Comparison of ENCODE assay signal across 20 mouse cellular contexts in the genomic region with DNA sequence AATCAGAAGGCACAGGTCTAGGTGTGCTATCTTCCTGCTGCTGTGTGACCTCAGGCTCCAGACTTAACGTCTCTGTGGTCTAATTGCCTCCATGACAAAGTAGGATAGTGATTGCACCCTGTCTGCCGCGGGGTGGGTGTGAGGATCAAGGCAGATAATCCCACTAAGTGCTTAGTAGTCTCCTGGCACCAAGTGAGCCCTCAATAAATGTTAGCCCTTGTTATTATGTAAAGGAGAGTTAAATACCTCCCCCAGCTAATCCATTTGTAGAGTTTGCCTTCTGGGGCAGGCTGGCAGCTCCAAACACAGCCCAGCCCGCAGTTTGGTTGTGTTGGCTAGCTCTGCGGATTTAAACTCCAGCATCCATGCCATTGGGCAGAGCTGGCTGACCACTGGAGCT. TPM values are rescaled to one million over a fixed set of nuclear protein-coding genes. Genes with fewer than 3 reads are reported as not detected.
"Had no signal": no experiment of that assay in that cellular context is flagged by ENCODE, and none has a peak within 500 bp of the region (broad histone marks: within the 10 kb centered on the region; RNA-seq: fewer than 3 reads in every experiment).

No protein-coding gene starts in this region.

- H3K9me3 ChIP-seq: liver, embryonic 13.5 days; midbrain, embryonic 12.5 days; stomach, embryonic 15.5 days had no signal

- ATAC-seq: intestine, postnatal 0 days; midbrain, embryonic 16.5 days had no signal

- H3K36me3 ChIP-seq: liver, embryonic 13.5 days; midbrain, embryonic 12.5 days; stomach, embryonic 15.5 days had no signal

- H3K4me1 ChIP-seq: liver, embryonic 13.5 days; stomach, embryonic 15.5 days had no signal

- H3K27ac ChIP-seq: kidney, postnatal 0 days; liver, embryonic 13.5 days; midbrain, embryonic 12.5 days; stomach, embryonic 15.5 days had no signal

- H3K4me3 ChIP-seq: liver, embryonic 13.5 days; midbrain, embryonic 12.5 days; myocyte; stomach, embryonic 15.5 days had no signal

- DNase-seq: kidney, adult 2 months; kidney, postnatal 25 days; liver, embryonic 13.5 days; lung, adult 2 months; lung, postnatal 14 days; lung, postnatal 4 days; right cerebral cortex, postnatal 25 days; spleen, adult 18-20 months; thymus, postnatal 25 days had no signal

- H3K4me2 ChIP-seq: liver, embryonic 13.5 days; midbrain, embryonic 12.5 days; stomach, embryonic 15.5 days had no signal

- H3K9ac ChIP-seq: liver, embryonic 13.5 days; midbrain, embryonic 12.5 days; stomach, embryonic 15.5 days had no signal

RNA-seq across cellular contexts. Expression of a gene that starts 22.8 kb away (rescaled TPM):
- total RNA-seq: liver, adult 2 months; megakaryocyte-erythroid progenitor cell, adult 5-6 weeks; monocyte, adult 5-6 weeks had no signal
- polyA plus RNA-seq: limb, embryonic 11.5 days; liver, adult 2 months; liver, embryonic 16.5 days had no signal
